Mouse (Mus musculus): ENCODE measurements around the gene Dock2.
A peak's percentile ranks its signal among the peaks of the same experiment; 100 is the strongest.

Gene Dock2

GRCm38 (mm10) chr11:34528006-34528405 is 255.7 kb downstream of the Dock2 start:
- DNase-seq (ENCODE audit: inconsistent age in 2 of 2, low spot score in 1 of 2), result peak in 1 of 2 experiments; percentile 21

- DNase-seq (ENCODE audit: inconsistent age in 2 of 2, low spot score in 1 of 2), result no peak
These were observed 256.5 kb downstream of the Dock2 start for GRCm38 (mm10) chr11:34527238-34527637.

- no peak for DNase-seq (ENCODE audit: inconsistent age in 2 of 2, low spot score in 1 of 2)
These were observed 258.4 kb downstream of the Dock2 start for GRCm38 (mm10) chr11:34525096-34525891.

- DNase-seq (ENCODE audit: inconsistent age in 2 of 2, low spot score in 1 of 2), result no peak
These were observed 259.1 kb downstream of the Dock2 start for GRCm38 (mm10) chr11:34524586-34524985.

- DNase-seq (ENCODE audit: inconsistent age in 2 of 2, low spot score in 1 of 2), result no peak
These were observed 265.1 kb downstream of the Dock2 start for GRCm38 (mm10) chr11:34518566-34518965.

- DNase-seq (ENCODE audit: inconsistent age in 2 of 2, low spot score in 1 of 2), result no peak
These were observed 266.7 kb downstream of the Dock2 start for GRCm38 (mm10) chr11:34516971-34517370.

- no peak for DNase-seq (ENCODE audit: inconsistent age in 2 of 2, low spot score in 1 of 2)
These were observed 268.4 kb downstream of the Dock2 start for GRCm38 (mm10) chr11:34515301-34515700.

GRCm38 (mm10) chr11:34506390-34506789 is 277.3 kb downstream of the Dock2 start:
- DNase-seq (ENCODE audit: inconsistent age in 2 of 2, low spot score in 1 of 2), result no peak

GRCm38 (mm10) chr11:34499663-34500062 is 284.0 kb downstream of the Dock2 start:
- DNase-seq (ENCODE audit: inconsistent age in 2 of 2, low spot score in 1 of 2), result no peak

GRCm38 (mm10) chr11:34494682-34495081 is 289.0 kb downstream of the Dock2 start:
- no peak for DNase-seq (ENCODE audit: inconsistent age in 2 of 2, low spot score in 1 of 2)

GRCm38 (mm10) chr11:34492986-34493385 is 290.7 kb downstream of the Dock2 start:
- no peak for DNase-seq (ENCODE audit: inconsistent age in 2 of 2, low spot score in 1 of 2)

- no peak for DNase-seq (ENCODE audit: inconsistent age in 2 of 2, low spot score in 1 of 2)
These were observed 291.5 kb downstream of the Dock2 start for GRCm38 (mm10) chr11:34492223-34492622.

GRCm38 (mm10) chr11:34489548-34489947 is 294.1 kb downstream of the Dock2 start:
- DNase-seq (ENCODE audit: inconsistent age in 2 of 2, low spot score in 1 of 2), result no peak

- DNase-seq (ENCODE audit: inconsistent age in 2 of 2, low spot score in 1 of 2), result no peak
These were observed 304.4 kb downstream of the Dock2 start for GRCm38 (mm10) chr11:34479301-34479700.

- no peak for DNase-seq (ENCODE audit: inconsistent age in 2 of 2, low spot score in 1 of 2)
These were observed 313.9 kb downstream of the Dock2 start for GRCm38 (mm10) chr11:34469792-34470191.

- DNase-seq (ENCODE audit: inconsistent age in 2 of 2, low spot score in 1 of 2), result no peak
These were observed 315.1 kb downstream of the Dock2 start for GRCm38 (mm10) chr11:34468571-34468970.

GRCm38 (mm10) chr11:34467056-34467455 is 316.6 kb downstream of the Dock2 start:
- DNase-seq (ENCODE audit: inconsistent age in 2 of 2, low spot score in 1 of 2), result no peak

- no peak for DNase-seq (ENCODE audit: inconsistent age in 2 of 2, low spot score in 1 of 2)
These were observed 333.7 kb downstream of the Dock2 start for GRCm38 (mm10) chr11:34449944-34450343.

- peak; percentile 5 to 64 for DNase-seq (ENCODE audit: inconsistent age in 2 of 2, low spot score in 1 of 2)
These were observed 335.8 kb downstream of the Dock2 start for GRCm38 (mm10) chr11:34447891-34448290.

- DNase-seq (ENCODE audit: inconsistent age in 2 of 2, low spot score in 1 of 2), result no peak
These were observed 345.3 kb downstream of the Dock2 start for GRCm38 (mm10) chr11:34438429-34438828.

GRCm38 (mm10) chr11:34437446-34437845 is 346.2 kb downstream of the Dock2 start:
- no peak for DNase-seq (ENCODE audit: inconsistent age in 2 of 2, low spot score in 1 of 2)

GRCm38 (mm10) chr11:34431978-34432377 is 351.7 kb downstream of the Dock2 start:
- no peak for DNase-seq (ENCODE audit: inconsistent age in 2 of 2, low spot score in 1 of 2)

GRCm38 (mm10) chr11:34431371-34431770 is 352.3 kb downstream of the Dock2 start:
- no peak for DNase-seq (ENCODE audit: inconsistent age in 2 of 2, low spot score in 1 of 2)

All from adrenal gland, adult (tissue).